Mouse (Mus musculus): ENCODE results near the gene Zdhhc13.

DNA sequence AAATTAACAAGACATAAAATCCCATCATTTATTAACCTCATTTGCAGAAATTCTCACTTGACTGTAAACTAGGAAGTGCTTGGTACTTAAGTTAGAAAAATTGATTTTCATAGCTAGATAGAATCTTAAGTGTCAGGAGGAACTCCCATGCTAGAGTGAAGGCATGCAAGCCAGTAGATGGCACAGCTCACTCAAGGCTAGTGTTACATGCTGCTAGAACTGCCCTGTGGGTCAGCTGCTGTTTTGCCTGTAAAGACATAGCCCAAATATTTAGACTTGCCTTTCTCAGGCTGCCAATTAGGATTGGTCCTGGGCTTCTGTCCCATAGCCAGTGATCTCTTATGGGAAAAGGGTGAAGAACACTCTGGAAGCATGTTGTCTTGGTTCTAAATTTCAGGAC is 23.6 kb downstream of the Zdhhc13 start:
- TF ChIP-seq POLR2A (IDR thresholded peaks at IDR 0.05; ENCODE audit: extremely low read depth, insufficient read depth, low read length), result no peak
- no peak for TF ChIP-seq CTCF (IDR thresholded peaks at IDR 0.05; ENCODE audit: extremely low read depth, insufficient read depth, low read length)
